Mouse (Mus musculus): Measurements from ENCODE around the gene Abhd2. TPM values are rescaled to one million over a fixed set of nuclear protein-coding genes. Genes with fewer than 3 reads are reported as not detected.

Abhd2 gene
- total RNA-seq (2021) = 10 to 100 TPM; 40.0 to 45.2 TPM

DNA sequence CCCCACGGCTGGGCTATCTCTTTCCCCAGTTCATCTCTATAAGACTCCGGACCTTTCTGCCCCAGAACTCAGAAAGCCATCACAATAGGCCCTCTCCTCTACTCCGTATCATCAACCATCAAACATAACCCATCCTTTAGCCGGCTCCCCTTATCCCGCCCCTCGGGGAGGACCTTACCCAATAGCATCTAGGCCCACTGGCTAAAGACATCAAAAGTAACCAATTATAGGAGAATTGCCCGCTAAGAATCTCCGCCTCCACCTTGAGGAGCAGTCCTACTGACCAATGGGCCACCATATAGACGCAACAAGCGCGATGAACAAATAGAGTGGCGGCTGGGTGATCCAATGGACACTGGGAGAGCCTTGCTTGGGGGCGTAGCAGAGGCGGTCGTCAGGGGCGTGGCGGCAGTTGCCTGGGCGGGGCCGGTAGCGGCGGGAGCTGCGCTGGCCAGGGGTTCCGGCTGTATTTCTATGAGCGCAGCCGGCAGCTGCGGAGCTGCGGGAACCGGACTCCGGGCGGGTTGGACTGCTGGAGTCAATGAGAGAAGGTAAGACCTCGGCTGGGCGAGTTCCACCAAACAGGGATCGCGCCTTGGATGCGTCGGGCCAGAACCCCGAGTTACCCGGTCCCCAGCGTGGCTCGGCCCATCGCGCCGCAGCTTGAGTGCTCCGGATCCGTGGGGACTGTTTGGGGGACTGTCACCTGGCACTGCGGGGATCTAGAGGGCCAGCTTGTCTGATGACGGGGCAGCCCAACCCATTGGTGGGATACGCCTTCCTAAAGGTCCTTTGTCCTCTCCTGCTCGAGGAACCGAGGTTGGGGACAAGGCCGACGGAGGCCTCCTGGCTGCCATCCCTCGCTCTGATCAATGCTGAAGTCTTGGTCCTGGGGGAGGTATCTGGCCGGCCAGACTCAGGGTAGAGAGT lies at the start of gene Abhd2:
TSS of gene Abhd2 (plus strand) at position 411 of the 930 bp plus-strand sequence.
- intact Hi-C loops (cut with DNase I) = loop anchor here (2.0 kb wide), 1 partner anchor 26 kb away; no protein-coding TSS in a partner anchor

GRCm38 (mm10) chr7:79225477-79225876 lies 47.5 kb upstream of the Abhd2 start:
- intact Hi-C loops (cut with DNase I) = loop anchor here (5.0 kb wide), 1 partner anchor 303 kb away; no protein-coding TSS in a partner anchor
- no peak for DNase-seq

More for the DNA sequence above, at the start of gene Abhd2:
- peak; percentile 100 for DNase-seq

DNA sequence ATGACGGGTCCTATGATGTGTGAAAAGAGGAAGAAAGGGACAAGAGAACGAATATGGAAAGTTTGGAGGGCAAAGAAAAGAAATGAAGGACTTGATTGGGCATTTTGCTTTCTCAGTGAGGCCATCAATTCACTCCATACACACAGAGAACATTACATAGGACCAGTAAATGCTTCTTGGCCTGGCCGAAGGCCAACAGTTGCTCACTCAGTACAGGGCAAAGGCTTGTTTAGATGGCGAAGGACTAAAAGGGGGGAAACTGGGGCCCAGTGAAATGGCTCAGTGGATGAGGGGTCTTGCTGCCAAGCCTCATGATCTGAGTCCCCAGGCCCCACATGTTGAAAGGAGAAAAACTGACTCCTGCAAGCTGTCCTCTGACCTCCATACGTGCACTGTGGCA lies 46.8 kb upstream of the Abhd2 start:
- no peak for DNase-seq
- intact Hi-C loops (cut with DNase I) = loop anchor here (5.0 kb wide), 1 partner anchor 304 kb away; no protein-coding TSS in a partner anchor

DNA sequence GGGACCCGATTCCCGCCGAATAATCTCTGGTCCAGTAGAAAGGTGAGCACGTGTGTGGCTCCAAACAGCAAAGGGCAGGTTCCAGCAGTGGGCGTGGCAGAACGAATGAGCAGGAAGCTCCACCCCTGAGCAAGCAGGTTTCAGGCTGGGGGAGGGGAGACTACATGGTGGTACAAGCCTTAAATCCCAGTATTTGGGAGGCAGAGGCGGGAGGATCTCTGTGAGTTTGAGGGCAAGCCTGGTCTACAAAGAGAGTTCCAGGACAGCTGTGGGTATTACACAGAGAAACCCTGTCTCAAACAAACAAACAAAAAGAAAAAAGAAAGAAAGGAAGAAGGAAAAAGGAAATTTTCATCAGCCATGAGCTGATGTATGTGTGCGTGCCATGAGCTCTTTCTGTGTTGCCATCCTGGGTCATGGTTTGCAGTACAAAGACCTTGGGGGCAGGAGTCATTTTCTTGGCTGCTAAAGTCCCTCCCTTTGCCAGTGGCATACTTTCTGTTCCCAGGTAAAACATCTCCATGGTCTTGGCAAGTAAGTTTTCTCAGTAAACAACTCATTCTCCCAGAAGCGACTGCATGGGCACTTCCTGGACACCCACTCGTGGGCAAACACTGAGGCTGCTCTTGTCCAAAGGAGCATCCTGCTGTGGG lies 46.0 kb upstream of the Abhd2 start:
- intact Hi-C loops (cut with DNase I) = loop anchor here (5.0 kb wide), 1 partner anchor 305 kb away; no protein-coding TSS in a partner anchor
- DNase-seq = no peak

DNA sequence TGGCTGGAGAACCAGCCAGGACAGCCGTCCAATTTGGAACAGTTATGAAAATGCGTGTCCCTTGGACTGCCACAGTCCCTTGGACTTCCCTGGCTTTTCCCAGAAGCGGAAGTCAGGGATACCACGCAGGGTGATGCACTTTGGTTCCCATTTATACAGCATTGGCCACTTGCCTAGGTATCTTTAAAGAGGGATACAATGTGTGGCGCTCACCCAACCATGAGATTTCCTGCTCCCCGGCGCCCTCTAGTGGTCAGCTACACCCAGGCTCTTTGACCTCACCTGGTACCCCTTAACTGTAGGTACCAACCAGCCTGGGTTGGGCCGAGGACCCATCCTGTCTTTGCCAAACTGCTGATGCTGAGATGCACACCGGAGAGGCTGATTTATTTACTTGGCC lies 44.5 kb upstream of the Abhd2 start:
- DNase-seq = peak; percentile 89 to 95
- intact Hi-C loops (cut with DNase I) = loop anchor here (1.0 to 5.0 kb wide), 3 partner anchors 80 to 306 kb away; partner anchors contain the start of gene Mfge8

- intact Hi-C loops (cut with DNase I) = loop anchor here (2.0 kb wide), 1 partner anchor 21 kb away; no protein-coding TSS in a partner anchor
- no peak for DNase-seq
These were observed 41.4 kb upstream of the Abhd2 start for GRCm38 (mm10) chr7:79231577-79231976.

DNA sequence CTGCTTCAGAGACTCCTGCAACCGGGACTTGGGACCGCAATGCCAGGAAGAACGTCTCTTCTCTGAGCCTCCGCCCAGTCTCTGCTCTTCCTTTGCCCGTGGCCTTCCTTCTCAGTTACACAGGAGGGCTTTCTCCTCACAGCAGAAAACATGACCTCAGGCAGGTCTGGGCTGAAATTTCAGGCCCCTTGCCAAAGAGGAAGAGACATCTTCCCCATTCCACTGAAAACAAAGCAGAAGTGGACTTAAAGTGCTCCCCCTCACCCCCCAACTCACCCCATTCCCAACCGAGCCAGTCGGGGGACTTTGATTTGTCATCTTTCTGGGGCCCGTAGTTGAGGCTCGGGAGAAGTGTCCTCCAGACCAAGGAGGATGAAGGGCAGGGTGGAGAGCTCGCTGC lies 41.0 kb upstream of the Abhd2 start:
- intact Hi-C loops (cut with DNase I) = no loop called here
- no peak for DNase-seq

DNA sequence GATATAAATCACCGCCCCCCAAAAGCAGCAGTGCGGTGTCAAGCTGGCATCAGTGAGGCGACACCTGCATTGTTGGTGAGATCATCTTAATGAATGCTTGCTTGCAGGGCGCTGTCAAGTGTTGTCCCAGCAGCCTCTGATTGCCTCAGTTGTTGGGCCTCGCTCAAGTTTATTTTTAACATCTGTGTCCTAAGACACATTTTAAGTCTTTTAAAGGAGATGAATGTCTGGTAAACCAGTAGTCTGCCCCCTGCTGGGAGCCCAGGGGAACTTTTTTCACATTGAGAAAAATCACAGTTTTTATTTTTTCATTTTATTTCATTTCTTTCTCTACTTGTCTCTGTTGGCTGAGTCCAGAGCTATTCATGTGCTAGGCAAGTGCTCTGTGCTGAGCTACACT lies 34.3 kb upstream of the Abhd2 start:
- peak; percentile 45 to 57 for DNase-seq
- intact Hi-C loops (cut with DNase I) = loop anchor here (5.0 kb wide), 1 partner anchor 311 kb away; no protein-coding TSS in a partner anchor

- intact Hi-C loops (cut with DNase I) = no loop called here
These were observed 30.9 kb upstream of the Abhd2 start for GRCm38 (mm10) chr7:79241931-79242625.

GRCm38 (mm10) chr7:79243236-79243635 lies 29.8 kb upstream of the Abhd2 start:
- DNase-seq = peak; percentile 31 to 38
- intact Hi-C loops (cut with DNase I) = no loop called here

More at GRCm38 (mm10) chr7:79241931-79242625, 30.9 kb upstream of the Abhd2 start:
- DNase-seq = no peak

- intact Hi-C loops (cut with DNase I) = loop anchor here (1.0 to 2.0 kb wide), 2 partner anchors 27 to 103 kb away; partner anchors contain the start of gene Abhd2
- peak; percentile 76 to 87 for DNase-seq
These were observed 26.8 kb upstream of the Abhd2 start for GRCm38 (mm10) chr7:79246039-79246670.

DNA sequence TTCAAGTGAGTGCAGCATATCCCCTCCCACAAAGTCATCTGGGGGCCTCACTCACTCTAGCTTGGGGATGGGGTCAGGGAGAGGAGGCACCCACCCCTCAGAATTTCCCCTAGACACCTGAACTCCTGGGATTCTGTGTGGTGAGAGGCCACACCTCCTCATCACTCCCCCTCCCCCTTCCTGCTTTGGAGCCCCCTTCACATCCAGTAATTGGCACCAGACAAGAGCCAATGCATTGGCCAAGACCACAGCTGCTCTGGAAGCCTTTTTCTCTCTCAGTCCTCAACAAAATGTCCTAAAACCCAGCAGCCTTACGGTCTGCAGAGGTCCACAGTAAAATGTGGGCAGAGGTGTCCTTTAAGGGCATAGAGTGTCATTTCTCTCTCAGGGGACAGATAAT lies 25.6 kb upstream of the Abhd2 start:
- no peak for DNase-seq
- intact Hi-C loops (cut with DNase I) = loop anchor here (2.0 kb wide), 1 partner anchor 25 kb away; the partner anchor contains the start of gene Abhd2

- intact Hi-C loops (cut with DNase I) = loop anchor here (2.0 kb wide), 1 partner anchor 25 kb away; the partner anchor contains the start of gene Abhd2
- peak; percentile 55 to 58 for DNase-seq
These were observed 25.1 kb upstream of the Abhd2 start for GRCm38 (mm10) chr7:79247881-79248389.

- intact Hi-C loops (cut with DNase I) = no loop called here
- DNase-seq = no peak
These were observed 23.4 kb upstream of the Abhd2 start for GRCm38 (mm10) chr7:79249581-79249980.

DNA sequence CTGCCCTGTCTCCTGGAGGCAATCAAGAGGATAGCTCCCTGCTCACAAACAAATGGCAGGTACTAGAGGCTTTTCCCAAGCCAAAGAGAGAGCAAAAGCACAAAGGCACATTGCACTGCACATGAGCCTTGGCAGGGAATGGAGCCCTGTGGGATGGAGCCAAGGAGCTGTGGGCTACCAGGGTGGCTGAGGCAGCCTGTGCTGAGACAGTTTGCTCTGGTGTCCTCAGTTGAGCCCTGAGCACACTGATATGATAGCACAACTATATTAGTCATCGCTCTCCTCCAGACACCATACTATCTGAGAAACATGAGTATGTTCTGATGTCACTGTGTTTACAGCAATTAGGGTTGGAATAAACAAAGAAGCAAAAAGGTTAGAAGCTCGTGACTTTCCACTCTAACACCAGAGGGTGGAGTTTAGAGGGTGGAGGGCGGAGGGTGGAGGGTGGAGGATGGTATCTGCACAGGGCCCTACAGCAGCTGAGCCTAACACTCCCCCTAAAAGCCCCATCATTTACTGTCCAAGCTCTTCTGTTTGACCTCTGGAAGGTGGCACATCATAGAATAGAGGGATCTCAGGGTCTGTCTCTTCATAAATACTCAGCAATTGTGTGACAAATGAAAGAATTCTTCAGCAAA lies 18.6 kb upstream of the Abhd2 start:
- intact Hi-C loops (cut with DNase I) = no loop called here
- DNase-seq = peak; percentile 73 to 85

DNA sequence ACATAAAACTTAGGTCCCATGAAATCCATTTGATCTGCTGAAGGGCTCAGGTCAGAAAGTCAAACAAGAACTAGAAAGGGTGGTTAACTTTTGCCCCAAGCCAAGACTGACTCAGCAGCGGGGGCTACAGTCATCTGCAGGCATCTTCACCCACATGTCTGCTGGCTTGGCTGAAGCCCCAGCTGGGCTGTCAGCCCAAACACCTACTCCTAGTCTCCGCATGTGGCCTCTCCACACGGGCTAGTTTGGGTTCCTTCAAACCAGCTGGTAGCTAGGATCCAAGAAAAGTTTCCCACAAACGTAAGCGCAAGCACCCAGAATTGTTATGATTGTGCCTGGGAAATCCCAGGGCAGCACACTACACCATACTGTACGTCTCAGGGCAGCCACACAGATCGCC lies 17.6 kb upstream of the Abhd2 start:
- peak; percentile 51 to 59 for DNase-seq
- intact Hi-C loops (cut with DNase I) = no loop called here

- intact Hi-C loops (cut with DNase I) = no loop called here
- DNase-seq = no peak
These were observed 17.2 kb upstream of the Abhd2 start for GRCm38 (mm10) chr7:79255752-79256151.

GRCm38 (mm10) chr7:79256716-79257115 lies 16.3 kb upstream of the Abhd2 start:
- intact Hi-C loops (cut with DNase I) = no loop called here

GRCm38 (mm10) chr7:79258981-79259542 lies 13.9 kb upstream of the Abhd2 start:
- no peak for DNase-seq
- intact Hi-C loops (cut with DNase I) = no loop called here

More at GRCm38 (mm10) chr7:79256716-79257115, 16.3 kb upstream of the Abhd2 start:
- no peak for DNase-seq
